Mouse (Mus musculus): ENCODE measurements around the gene Col4a6.

Gene Col4a6

GRCm38 (mm10) chrX:141473470-141474302, at the start of gene Col4a6:
Gene Col4a6 (minus strand): TSS chrX:141474076.
- peak; percentile 56 for DNase-seq (ENCODE audit: low read depth)

DNA sequence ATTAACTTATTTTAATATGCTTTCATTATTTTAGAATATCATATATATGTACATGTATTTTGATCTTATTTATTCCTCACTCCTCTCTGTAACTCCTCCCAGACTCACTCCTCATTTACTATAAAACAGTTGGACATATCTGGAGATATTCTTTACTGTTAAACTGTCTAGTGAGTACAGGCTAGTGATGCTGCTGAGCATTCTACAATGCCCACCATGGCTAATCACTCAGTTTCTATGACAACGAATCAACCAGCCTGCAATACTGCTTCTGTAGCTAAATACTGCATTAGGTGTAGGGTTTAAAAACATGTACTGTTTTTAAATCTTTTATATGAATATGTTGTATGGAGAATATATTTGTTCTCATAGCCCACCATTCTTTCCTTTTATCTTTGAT, 29.2 kb upstream of the Col4a6 start:
- DNase-seq (ENCODE audit: low read depth), result no peak

DNA sequence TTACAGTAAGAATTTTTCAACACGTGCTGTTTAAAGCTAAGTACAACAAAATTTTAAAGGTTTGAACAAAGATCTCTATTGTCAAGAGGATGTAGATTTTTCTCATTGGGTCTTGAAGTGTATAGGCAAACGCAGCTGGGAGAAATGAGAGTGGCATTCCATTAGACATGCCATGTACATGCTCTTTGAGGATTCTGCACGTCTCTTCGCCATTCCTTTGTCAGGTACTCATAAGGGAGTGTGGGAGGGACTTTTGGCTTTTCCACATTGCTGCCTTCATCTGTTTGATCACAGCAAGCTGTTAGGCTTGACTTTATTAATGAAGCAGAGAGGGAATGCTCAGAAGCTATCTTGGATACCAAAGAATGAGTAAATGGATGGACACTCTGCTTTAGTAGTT, 20.7 kb upstream of the Col4a6 start:
- no peak for DNase-seq (ENCODE audit: low read depth)

DNA sequence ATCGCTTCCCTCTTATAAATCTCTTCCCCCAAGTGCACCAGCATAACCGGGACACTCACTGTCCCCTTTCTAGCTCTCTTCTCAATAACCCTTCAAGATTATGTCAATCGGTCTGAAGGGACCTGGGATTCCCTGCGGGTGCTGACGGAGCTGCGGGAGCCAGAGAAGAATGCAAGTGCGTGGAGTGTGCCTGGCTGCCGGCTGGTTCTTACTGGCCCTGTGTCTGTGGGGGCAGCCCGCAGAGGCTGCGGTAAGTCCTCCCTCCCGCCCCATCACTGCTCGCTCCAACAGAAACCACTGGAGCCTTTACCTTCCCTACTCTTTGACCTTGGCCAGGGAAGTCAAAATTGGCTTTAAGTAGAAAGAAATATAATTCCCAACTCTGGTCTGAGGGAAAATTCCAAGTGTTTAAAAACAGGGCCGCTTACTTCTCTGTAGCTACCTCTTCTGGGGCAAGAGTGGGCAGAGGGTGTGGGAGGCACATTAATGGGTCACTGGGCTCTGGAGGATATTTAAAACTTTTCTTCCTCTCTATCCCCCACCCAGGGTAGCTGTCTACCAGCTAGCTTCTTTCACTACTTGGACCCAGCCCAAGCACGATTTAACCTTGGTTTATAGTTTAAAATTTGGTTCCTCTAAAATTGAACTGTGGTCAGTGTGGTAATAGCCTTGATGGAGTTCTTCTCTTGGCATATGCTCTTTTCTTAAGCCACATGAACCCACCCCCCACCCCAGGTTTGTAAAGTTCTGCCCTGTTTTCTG, 1.9 kb upstream of the Col4a6 start:
- DNase-seq (ENCODE audit: low read depth), result peak; percentile 39

DNA sequence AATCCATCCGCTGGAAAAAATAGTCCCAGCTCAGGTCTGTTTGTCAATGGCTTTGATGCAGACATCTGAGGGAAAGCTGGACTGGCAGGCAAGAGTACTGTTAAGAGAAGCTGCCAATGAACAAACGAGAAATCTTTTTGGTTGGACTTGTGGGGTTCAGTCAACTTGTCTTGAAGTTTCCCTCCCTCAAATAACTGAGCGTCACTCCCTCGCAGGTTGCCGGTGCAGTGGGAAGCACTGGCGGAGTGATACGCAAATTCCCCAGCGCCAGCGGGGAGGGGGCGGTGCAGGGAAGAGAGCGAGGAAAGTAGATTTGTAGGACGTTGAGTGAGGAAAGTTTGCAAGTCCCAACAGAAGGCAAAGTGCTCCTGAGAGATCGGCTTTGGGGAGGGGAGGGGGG, 1.2 kb upstream of the Col4a6 start, which contains the start of gene Col4a5:
Col4a5 (plus strand) TSS at position 276 of the 400 bp plus-strand sequence.
- DNase-seq (ENCODE audit: low read depth), result peak; percentile 88

GRCm38 (mm10) chrX:141447936-141448335, 25.9 kb downstream of the Col4a6 start:
- no peak for DNase-seq (ENCODE audit: low read depth)

- DNase-seq (ENCODE audit: low read depth), result peak; percentile 79
Measured at GRCm38 (mm10) chrX:141439423-141439822, 34.5 kb downstream of the Col4a6 start.

GRCm38 (mm10) chrX:141436780-141437179, 37.1 kb downstream of the Col4a6 start:
- DNase-seq (ENCODE audit: low read depth), result no peak

GRCm38 (mm10) chrX:141415318-141415717, 58.6 kb downstream of the Col4a6 start:
- DNase-seq (ENCODE audit: low read depth), result peak; percentile 53

DNA sequence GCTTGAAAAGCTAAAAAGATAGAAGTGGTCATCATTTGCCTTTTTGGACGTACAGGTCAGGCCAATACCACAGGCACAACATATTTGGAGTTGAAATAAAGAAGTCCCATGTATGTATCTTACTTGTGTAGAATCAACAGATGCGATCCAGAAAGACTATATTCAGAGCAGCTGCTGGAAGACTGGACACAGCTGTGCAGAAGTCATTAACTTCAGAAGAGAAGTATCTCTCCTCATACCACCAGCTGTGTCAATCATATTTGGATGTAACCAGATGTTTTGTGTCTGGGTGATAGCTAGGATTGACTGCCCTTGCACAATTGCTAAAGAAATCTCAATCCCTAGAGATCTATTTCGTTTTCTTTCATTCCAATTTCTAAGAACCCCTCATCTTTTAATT, 77.6 kb downstream of the Col4a6 start:
- no peak for DNase-seq (ENCODE audit: low read depth)

- DNase-seq (ENCODE audit: low read depth), result no peak
Measured at GRCm38 (mm10) chrX:141385399-141386105, 88.3 kb downstream of the Col4a6 start.

- no peak for DNase-seq (ENCODE audit: low read depth)
Measured at GRCm38 (mm10) chrX:141384632-141385031, 89.2 kb downstream of the Col4a6 start.

- no peak for DNase-seq (ENCODE audit: low read depth)
Measured at GRCm38 (mm10) chrX:141370276-141370675, 103.6 kb downstream of the Col4a6 start.

DNA sequence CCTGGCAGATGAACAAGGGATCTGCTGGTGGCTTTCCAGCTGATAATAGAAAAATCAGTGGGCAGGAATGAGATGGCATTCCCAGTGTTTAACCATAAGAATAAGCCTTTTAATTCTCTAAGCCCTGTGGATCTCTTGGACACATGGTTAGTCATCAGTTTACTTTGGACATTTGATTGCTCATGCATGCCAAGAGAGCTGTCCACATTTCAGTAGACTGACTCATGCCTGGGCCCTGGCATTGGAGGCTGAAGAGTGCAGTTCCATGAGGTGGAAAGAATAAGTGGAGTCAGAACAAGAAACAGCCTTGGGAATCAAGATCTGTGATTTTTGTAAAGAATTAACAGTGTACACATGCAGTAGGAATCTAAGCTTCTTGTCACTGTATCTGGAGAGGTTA, 110.5 kb downstream of the Col4a6 start:
- DNase-seq (ENCODE audit: low read depth), result peak; percentile 83

- DNase-seq (ENCODE audit: low read depth), result peak; percentile 4
Measured at GRCm38 (mm10) chrX:141341417-141341816, 132.5 kb downstream of the Col4a6 start.

DNA sequence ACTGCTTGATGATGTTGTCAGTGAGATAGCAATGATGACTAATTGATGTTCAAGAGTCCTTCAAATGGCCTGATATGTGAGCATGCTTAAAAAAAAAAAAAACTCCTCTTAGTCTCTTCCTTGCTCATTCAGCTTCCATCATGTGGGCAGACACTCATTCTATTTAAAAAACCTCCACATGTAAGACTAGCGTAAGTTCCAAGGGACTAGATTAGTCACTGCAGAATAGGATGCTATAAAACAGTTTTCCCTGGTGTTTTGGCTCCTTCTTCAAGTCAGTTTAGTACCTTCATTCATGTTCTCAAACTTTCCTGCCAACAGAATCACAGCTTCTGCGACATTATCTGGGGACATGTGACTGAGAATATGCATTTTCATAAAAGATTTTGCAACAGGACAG, 145.8 kb downstream of the Col4a6 start:
- DNase-seq (ENCODE audit: low read depth), result no peak

DNA sequence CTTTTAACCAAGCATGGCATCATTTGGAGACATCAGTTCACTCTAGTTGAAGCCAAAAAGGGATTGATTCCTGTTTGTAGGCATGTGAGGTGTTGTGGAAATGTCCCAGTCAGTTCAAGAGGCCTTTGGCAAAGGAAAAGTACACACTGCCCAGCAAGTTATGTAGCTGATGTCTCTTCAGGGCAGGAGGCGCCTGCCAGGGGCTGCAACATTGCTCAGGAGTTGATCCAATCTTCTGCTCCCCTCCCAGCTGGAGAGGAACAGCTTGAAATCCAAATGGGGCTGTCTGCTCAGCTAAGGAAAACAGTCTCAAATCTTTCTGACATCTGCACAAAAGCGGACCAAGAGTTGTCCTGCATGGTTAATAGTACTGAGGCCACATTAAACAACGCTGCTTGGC, 149.7 kb downstream of the Col4a6 start:
- no peak for DNase-seq (ENCODE audit: low read depth)

DNA sequence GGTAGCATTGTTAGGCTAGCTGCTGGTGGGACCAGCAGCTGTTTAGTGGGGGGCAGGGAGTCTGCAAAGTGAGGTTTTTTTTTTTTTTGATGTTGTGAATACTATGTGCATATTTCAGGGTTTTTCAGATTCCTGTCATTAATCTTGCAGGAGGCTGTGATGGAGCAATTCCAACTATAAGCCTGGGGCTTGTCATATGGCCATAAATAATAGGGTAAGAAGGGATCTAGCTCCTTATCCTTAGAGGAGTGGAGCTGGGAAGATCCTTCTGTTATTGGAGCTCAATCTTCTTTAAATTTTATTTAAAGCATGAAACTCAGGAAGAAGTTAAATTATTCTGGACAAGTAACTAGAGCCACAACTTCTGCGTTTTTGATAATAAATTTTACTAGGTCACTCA, 157.7 kb downstream of the Col4a6 start:
- peak; percentile 27 for DNase-seq (ENCODE audit: low read depth)

GRCm38 (mm10) chrX:141315795-141316194, 158.1 kb downstream of the Col4a6 start:
- no peak for DNase-seq (ENCODE audit: low read depth)

DNA sequence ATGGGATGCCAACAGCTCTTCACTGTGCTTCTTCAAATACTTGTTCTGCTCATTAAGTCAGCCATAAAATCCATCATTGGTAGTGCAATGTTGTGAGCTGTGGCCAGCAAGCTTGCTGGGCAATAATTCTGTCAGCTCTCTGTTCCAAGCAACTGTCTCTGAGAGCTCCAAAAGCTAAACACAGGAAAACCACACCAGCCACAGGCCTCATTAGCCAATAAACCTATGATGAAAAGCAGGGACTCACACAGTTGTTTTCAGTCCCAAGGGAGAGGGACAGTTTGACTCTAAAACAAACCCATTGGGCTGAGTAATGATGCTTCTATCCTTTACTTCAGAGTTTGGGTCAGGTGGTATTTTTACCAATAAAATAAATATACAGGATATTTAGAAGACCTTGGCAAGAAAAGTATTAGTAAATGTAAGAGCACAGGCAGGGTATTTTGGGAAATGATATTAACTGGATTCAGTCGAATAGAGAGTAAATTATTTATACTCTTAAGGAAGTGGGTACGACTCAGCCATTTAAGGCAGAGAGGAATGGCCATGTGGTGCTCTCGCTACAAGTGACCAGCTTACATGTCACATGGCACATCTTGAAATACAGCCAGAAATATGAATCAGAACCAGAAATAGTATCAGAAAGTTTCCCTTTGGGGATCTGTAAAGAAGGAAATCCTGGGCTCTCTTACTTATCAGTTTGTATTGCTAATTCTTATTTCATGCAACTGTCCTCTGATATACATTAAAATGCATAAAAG, 181.0 kb downstream of the Col4a6 start:
- peak; percentile 71 for DNase-seq (ENCODE audit: low read depth)

DNA sequence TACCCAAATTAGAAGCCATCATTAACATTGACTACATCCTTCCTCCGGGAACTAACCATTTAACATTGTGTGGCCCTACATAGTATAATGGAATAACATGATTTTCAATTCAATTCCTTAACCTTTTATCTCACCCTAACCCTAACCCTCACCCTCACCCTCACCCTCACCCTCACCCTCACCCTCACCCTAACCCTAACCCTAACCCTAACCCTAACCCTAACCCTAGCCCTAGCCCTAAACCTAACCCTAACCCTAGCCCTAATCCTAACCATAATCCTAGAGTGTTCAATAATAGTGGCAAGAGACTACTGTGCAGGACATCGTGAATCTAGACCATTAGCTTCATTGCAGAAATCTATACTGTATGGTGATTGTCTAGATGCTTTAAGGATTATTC, 197.5 kb downstream of the Col4a6 start:
- DNase-seq (ENCODE audit: low read depth), result no peak

DNA sequence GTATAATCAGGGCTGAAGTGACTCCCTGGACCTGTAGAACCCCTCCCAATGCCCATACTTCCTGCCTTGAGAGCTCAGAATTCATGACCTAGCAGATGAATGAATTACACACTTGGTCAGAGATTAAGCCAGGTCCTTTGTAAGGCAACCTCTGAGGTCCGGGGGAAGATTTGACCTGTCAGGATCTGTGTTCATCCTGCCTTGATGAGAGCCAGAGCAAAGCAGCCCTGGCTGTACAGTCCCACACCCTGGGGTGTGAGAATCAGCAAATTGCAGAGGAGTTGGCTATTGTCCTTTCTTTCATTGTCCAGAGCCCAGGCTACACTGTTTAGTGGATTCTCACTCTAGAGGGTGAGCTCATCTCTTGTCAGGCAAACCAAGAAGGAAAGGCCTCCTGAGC, 207.9 kb downstream of the Col4a6 start:
- DNase-seq (ENCODE audit: low read depth), result no peak

Measured in NIH3T3 (cell line).